Mouse (Mus musculus): ENCODE results near the gene Rapgef4.

GRCm38 (mm10) chr2:72054736-72055135 lies 73.7 kb downstream of the Rapgef4 start:
- TF ChIP-seq CTCF (IDR thresholded peaks at IDR 0.05; ENCODE audit: insufficient read depth, low read length) (no peak), POLR2A (IDR thresholded peaks at IDR 0.05; ENCODE audit: borderline replicate concordance, extremely low read depth, low read depth, low read length) (no peak)
